Mouse (Mus musculus) intestine, embryonic 14.5 days (tissue): ENCODE results near the gene Rrad. TPM values are rescaled to one million over a fixed set of nuclear protein-coding genes. Genes with fewer than 3 reads are reported as not detected.

ENCODE experiments used
- ATAC-seq: fragments of 200-750 bp; cut with Nextera tagmentation; replicated peaks from 2 replicates; pipeline ENCODE4 v1.8.0; 2017; ENCODE audit warnings: low read depth, moderate number of reproducible peaks, moderate TSS enrichment, moderate library complexity; ENCODE audit not compliant: low FRiP score, low TSS enrichment
- DNase-seq: peaks from one replicate; pipeline ENCODE4 v3.0.0-alpha.2; 2018; ENCODE audit warnings: low spot score
- H3K27ac ChIP-seq: fragments of 300-500 bp; sonication (generic); 2 replicates; pipeline ENCODE4 v1.5.1; 2014; ENCODE audit warnings: low read depth, mild to moderate bottlenecking, control low read depth
- H3K27me3 ChIP-seq: fragments of 300-500 bp; sonication (generic); replicated peaks from 2 replicates; pipeline ENCODE4 v1.6.1; 2014; ENCODE audit warnings: low read length, control low read depth; ENCODE audit not compliant: control insufficient read depth, insufficient read depth
- H3K36me3 ChIP-seq: fragments of 300-500 bp; sonication (generic); 2 replicates; pipeline ENCODE4 v1.6.1; 2014; ENCODE audit warnings: low read length, control low read depth; ENCODE audit not compliant: control insufficient read depth, insufficient read depth
- H3K4me1 ChIP-seq: fragments of 300-500 bp; sonication (generic); replicated peaks from 2 replicates; pipeline ENCODE4 v1.6.1; 2014; ENCODE audit warnings: low read length, control low read depth, mixed read lengths; ENCODE audit not compliant: control insufficient read depth, insufficient read depth
- H3K4me2 ChIP-seq: fragments of 300-500 bp; sonication (generic); 2 replicates; pipeline ENCODE4 v1.6.1; 2014; ENCODE audit warnings: low read length
- H3K4me3 ChIP-seq: fragments of 300-500 bp; sonication (generic); 2 replicates; pipeline ENCODE4 v1.5.1; 2014; ENCODE audit warnings: low read depth, low read length, control low read depth, mixed read lengths
- H3K9ac ChIP-seq: fragments of 300-500 bp; sonication (generic); 2 replicates; pipeline ENCODE4 v1.6.1; 2014; ENCODE audit warnings: mild to moderate bottlenecking, low read length
- H3K9me3 ChIP-seq: fragments of 300-500 bp; sonication (generic); 2 replicates; pipeline ENCODE4 v1.6.1; 2016; ENCODE audit warnings: low read length, control low read depth; ENCODE audit not compliant: control insufficient read depth
- WGBS: fragments of 180-500 bp; shearing (Covaris S2); extraction: QIAGEN DNeasy Blood & Tissue Kit; methylation state at CpG from one replicate; pipeline ENCODE4 v1.1.7; 2014; 5-methylcytosine and 5-hydroxymethylcytosine counted together
- polyA plus RNA-seq: library from polyadenylated mRNA; unstranded; fragments of >200 nt; fragmentation: Nextera tagmentation; extraction: Ambion mirVana; gene quantifications from 2 replicates; pipeline ENCODE4 v1.2.1, GENCODE M21; 2014

Rrad gene
- polyA plus RNA-seq, 1 experiment from 2014 or later = 4.0 TPM

- ATAC-seq (no peak), DNase-seq (peak; percentile 1)
- Histone ChIP-seq H3K4me1 (peaks cover 16% of the 10 kb centered on the region), H3K36me3 (peaks cover 27% of the 10 kb centered on the region), H3K9me3 (no peaks in the 10 kb centered on the region), H3K4me2 (no peak overlapping the region), H3K9ac (no peak overlapping the region), H3K27me3 (0 out of 2 replicates have a peak, but pooled peaks cover 5% of the 10 kb centered on the region), H3K4me3 (no peak overlapping the region), H3K27ac (no peak overlapping the region)
- whole genome bisulfite sequencing = 88% methylated on average over 21 of the region's 21 CpGs
Observed at GRCm38 (mm10) chr8:104595773-104596536, 35.2 kb downstream of the Rrad start.

- H3K4me2 ChIP-seq = no peak overlapping the region
- WGBS = 95% methylated on average over 19 of the region's 19 CpGs
- no peaks in the 10 kb centered on the region for H3K27me3 ChIP-seq
- H3K9me3 ChIP-seq = no peaks in the 10 kb centered on the region
- H3K27ac ChIP-seq = no peak overlapping the region
- no peak overlapping the region for H3K9ac ChIP-seq
- H3K4me1 ChIP-seq = peaks cover 16% of the 10 kb centered on the region
- H3K36me3 ChIP-seq = peaks cover 27% of the 10 kb centered on the region
- H3K4me3 ChIP-seq = no peak overlapping the region
- ATAC-seq (no peak), DNase-seq (no peak)
Observed at GRCm38 (mm10) chr8:104594611-104595362, 36.3 kb downstream of the Rrad start.

- DNase-seq (no peak), ATAC-seq (no peak)
- Histone ChIP-seq H3K9me3 (no peaks in the 10 kb centered on the region), H3K4me2 (no peak overlapping the region), H3K4me1 (peaks cover 13% of the 10 kb centered on the region), H3K36me3 (peaks cover 27% of the 10 kb centered on the region), H3K4me3 (no peak overlapping the region), H3K9ac (no peak overlapping the region), H3K27me3 (no peaks in the 10 kb centered on the region), H3K27ac (no peak overlapping the region)
- WGBS = 93% methylated on average over 31 of the region's 31 CpGs
Observed at GRCm38 (mm10) chr8:104593536-104594325, 37.4 kb downstream of the Rrad start.

GRCm38 (mm10) chr8:104592566-104592965 is 38.6 kb downstream of the Rrad start:
- Histone ChIP-seq H3K4me2 (peak overlapping the region; percentile 71), H3K9me3 (no peaks in the 10 kb centered on the region), H3K4me3 (no peak overlapping the region), H3K27ac (no peak overlapping the region), H3K4me1 (peaks cover 11% of the 10 kb centered on the region), H3K9ac (no peak overlapping the region), H3K27me3 (no peaks in the 10 kb centered on the region), H3K36me3 (peaks cover 27% of the 10 kb centered on the region)
- no peak for ATAC-seq
- 67% methylated on average over 6 of the region's 6 CpGs for WGBS
- DNase-seq = no peak

GRCm38 (mm10) chr8:104591856-104592255 is 39.3 kb downstream of the Rrad start:
- H3K4me3 ChIP-seq = peak overlapping the region; percentile 65
- 2% methylated on average over 9 of the region's 9 CpGs for WGBS
- H3K36me3 ChIP-seq = peaks cover 27% of the 10 kb centered on the region
- H3K4me1 ChIP-seq = peaks cover 7% of the 10 kb centered on the region; the same call in 1 of the 2 replicates
- peak overlapping the region; percentile 65 for H3K9ac ChIP-seq
- H3K9me3 ChIP-seq = no peaks in the 10 kb centered on the region
- H3K27me3 ChIP-seq = no peaks in the 10 kb centered on the region
- peak; percentile 3; the same call in 1 of the 2 replicates for ATAC-seq
- peak overlapping the region; percentile 64; the same call in 1 of the 2 replicates for H3K27ac ChIP-seq
- no peak for DNase-seq
- H3K4me2 ChIP-seq = peak overlapping the region; percentile 71

GRCm38 (mm10) chr8:104591133-104591834 is 39.8 kb downstream of the Rrad start, which contains the start of gene Pdp2:
Pdp2 (plus strand) TSS chr8:104591451.
- Histone ChIP-seq H3K4me2 (peak within 1 kb of the TSS; percentile 71), H3K9me3 (no peaks in the 10 kb centered on the region), H3K27me3 (no peaks in the 10 kb centered on the region), H3K4me3 (peak within 1 kb of the TSS; percentile 65), H3K9ac (peak within 1 kb of the TSS; percentile 65), H3K27ac (peak within 1 kb of the TSS; percentile 64; the same call in 1 of the 2 replicates), H3K4me1 (peaks cover 7% of the 10 kb centered on the region; the same call in 1 of the 2 replicates), H3K36me3 (peaks cover 27% of the 10 kb centered on the region)
- under 1% methylated on average over 42 of the region's 44 CpGs for WGBS
- peak; percentile 95 for DNase-seq
- peak; percentile 99 for ATAC-seq

- no peak overlapping the region for H3K27ac ChIP-seq
- no peak overlapping the region for H3K4me3 ChIP-seq
- no peak overlapping the region for H3K9ac ChIP-seq
- DNase-seq (no peak), ATAC-seq (no peak)
- WGBS = 90% methylated on average over 3 of the region's 3 CpGs
- H3K27me3 ChIP-seq = no peaks in the 10 kb centered on the region
- no peaks in the 10 kb centered on the region for H3K9me3 ChIP-seq
- peaks cover 7% of the 10 kb centered on the region; the same call in 1 of the 2 replicates for H3K4me1 ChIP-seq
- no peak overlapping the region for H3K4me2 ChIP-seq
- peaks cover 17% of the 10 kb centered on the region for H3K36me3 ChIP-seq
Observed at GRCm38 (mm10) chr8:104590284-104590683, 40.8 kb downstream of the Rrad start.

GRCm38 (mm10) chr8:104584522-104584921 is 46.6 kb downstream of the Rrad start:
- no peak for ATAC-seq
- 63% methylated on average over 1 of the region's 1 CpGs for WGBS
- Histone ChIP-seq H3K4me3 (no peak overlapping the region), H3K4me2 (no peak overlapping the region), H3K9ac (no peak overlapping the region), H3K9me3 (no peaks in the 10 kb centered on the region), H3K27me3 (no peaks in the 10 kb centered on the region), H3K36me3 (no peaks in the 10 kb centered on the region), H3K4me1 (no peaks in the 10 kb centered on the region), H3K27ac (no peak overlapping the region)
- no peak for DNase-seq
